Mouse (Mus musculus) midbrain, postnatal 0 days (tissue): ENCODE data around the gene Rnls. TPM values are rescaled to one million over a fixed set of nuclear protein-coding genes. Genes with fewer than 3 reads are reported as not detected.

ENCODE experiments used
- ATAC-seq: fragments of 200-750 bp; cut with Nextera tagmentation; 2 replicates; pipeline ENCODE4 v1.8.0; 2017; ENCODE audit warnings: moderate number of reproducible peaks, mild to moderate bottlenecking, moderate TSS enrichment, moderate library complexity; ENCODE audit not compliant: low FRiP score
- DNase-seq: peaks from one replicate; pipeline ENCODE4 v3.0.0-alpha.2; 2015; ENCODE audit warnings: low spot score
- H3K27ac ChIP-seq: fragments of 300-500 bp; sonication (generic); 2 replicates; pipeline ENCODE4 v1.5.1; 2014; ENCODE audit warnings: low read depth, mild to moderate bottlenecking, low read length, mixed read lengths
- H3K27me3 ChIP-seq: fragments of 300-500 bp; sonication (generic); 2 replicates; pipeline ENCODE4 v1.6.1; 2014; ENCODE audit warnings: low read length, control low read depth, mixed read lengths; ENCODE audit not compliant: insufficient read depth
- H3K36me3 ChIP-seq: fragments of 300-500 bp; sonication (generic); 2 replicates; pipeline ENCODE4 v1.6.1; 2014; ENCODE audit warnings: low read length, control low read depth, mixed read lengths; ENCODE audit not compliant: insufficient read depth
- H3K4me1 ChIP-seq: fragments of 300-500 bp; sonication (generic); 2 replicates; pipeline ENCODE4 v1.6.1; 2014; ENCODE audit warnings: mild to moderate bottlenecking, control low read depth, antibody characterized with exemption, low read length, mixed read lengths; ENCODE audit not compliant: insufficient read depth
- H3K4me2 ChIP-seq: fragments of 300-500 bp; sonication (generic); 2 replicates; pipeline ENCODE4 v1.6.1; 2014; ENCODE audit warnings: low read depth, mild to moderate bottlenecking, low read length, mixed read lengths; ENCODE audit not compliant: poor library complexity, severe bottlenecking
- H3K4me3 ChIP-seq: fragments of 300-500 bp; sonication (generic); 2 replicates; pipeline ENCODE4 v1.5.1; 2014; ENCODE audit warnings: low read depth, mild to moderate bottlenecking, low read length, moderate library complexity
- H3K9ac ChIP-seq: fragments of 300-500 bp; sonication (generic); replicated peaks from 2 replicates; pipeline ENCODE4 v1.6.1; 2014; ENCODE audit warnings: mild to moderate bottlenecking, low read length, moderate library complexity, mixed read lengths; ENCODE audit not compliant: poor library complexity, severe bottlenecking
- H3K9me3 ChIP-seq: fragments of 300-500 bp; sonication (generic); 2 replicates; pipeline ENCODE4 v1.6.1; 2016; ENCODE audit warnings: low read length, control low read depth
- CTCF ChIP-seq: IDR thresholded peaks from 2 replicates; pipeline ENCODE4 v1.5.1; 2016; ENCODE audit warnings: antibody characterized with exemption, mild to moderate bottlenecking
- WGBS: fragments of 180-500 bp; shearing (Covaris S2); extraction: QIAGEN DNeasy Blood & Tissue Kit; methylation state at CpG from one replicate; pipeline ENCODE4 v1.1.7; 2014; 5-methylcytosine and 5-hydroxymethylcytosine counted together
- polyA plus RNA-seq: library from polyadenylated mRNA; unstranded; fragments of >200 nt; fragmentation: Nextera tagmentation; extraction: Ambion mirVana; gene quantifications from 2 replicates; pipeline ENCODE4 v1.2.1, GENCODE M21; 2015
- total RNA-seq: library from RNA; depleted of rRNA; stranded (reverse); fragments of >200 nt; gene quantifications from 2 replicates; pipeline ENCODE4 v1.2.3, GENCODE M21; 2014

Gene Rnls
- total and polyA plus RNA-seq, 2 experiments from 2014 or later = 3.1 to 10.7 TPM

DNA sequence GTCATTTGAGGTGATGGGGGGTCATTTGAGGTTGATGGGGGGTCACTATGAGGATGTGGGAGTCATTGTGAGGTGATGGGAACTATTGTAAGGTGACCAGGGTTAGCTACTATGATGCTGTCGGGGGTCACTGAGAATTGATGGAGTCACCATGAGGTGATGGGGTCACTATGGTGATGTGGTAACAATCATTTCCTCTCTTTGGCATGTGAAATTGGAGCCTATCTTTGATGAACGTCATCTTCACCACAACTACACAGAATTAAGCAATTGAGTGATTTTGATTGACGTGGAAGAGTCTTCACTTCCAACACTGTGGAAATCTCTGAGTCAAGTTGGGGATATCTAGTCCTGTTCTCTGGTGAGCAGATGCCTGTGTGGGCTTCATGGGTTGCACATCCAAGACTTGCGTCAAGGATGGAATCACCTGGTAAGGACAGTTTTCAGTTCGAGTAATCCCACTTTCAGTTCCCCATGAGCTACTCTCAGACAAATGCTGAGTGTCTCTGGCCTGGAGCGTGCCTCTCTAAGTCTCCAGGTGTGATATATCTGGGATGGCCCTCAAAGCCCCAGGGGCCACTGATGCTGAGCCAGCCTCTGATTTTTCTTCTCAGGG, 269.4 kb downstream of the Rnls start:
- H3K4me1 ChIP-seq = no peaks in the 10 kb centered on the region
- no peak overlapping the region for H3K4me2 ChIP-seq
- no peak for DNase-seq
- no peak for ATAC-seq
- no peaks in the 10 kb centered on the region for H3K27me3 ChIP-seq
- H3K36me3 ChIP-seq = no peaks in the 10 kb centered on the region
- no peaks in the 10 kb centered on the region for H3K9me3 ChIP-seq
- H3K9ac ChIP-seq = no peak overlapping the region
- H3K27ac ChIP-seq = no peak overlapping the region
- TF ChIP-seq CTCF = no peak
- H3K4me3 ChIP-seq = no peak overlapping the region
- 84% methylated on average over 6 of the region's 6 CpGs for WGBS

DNA sequence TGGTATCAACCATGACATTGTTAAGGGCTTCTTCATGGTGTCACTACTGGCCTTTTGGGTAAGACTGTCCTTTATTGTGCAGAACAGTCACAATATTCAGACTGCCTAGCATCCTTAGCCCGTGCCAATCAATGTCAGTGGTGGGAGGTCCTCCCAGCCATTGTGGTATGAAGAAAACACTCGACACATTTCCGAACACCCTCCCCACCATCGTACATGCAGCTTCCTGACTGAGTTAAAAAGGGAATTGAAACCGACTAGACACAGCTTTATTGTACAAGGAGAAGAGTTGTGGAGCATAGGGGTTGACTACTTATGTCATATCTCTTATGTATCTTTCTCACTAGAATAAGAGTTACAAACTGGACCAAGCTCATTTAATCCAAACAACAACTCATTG, 272.1 kb downstream of the Rnls start:
- H3K36me3 ChIP-seq = no peaks in the 10 kb centered on the region

DNA sequence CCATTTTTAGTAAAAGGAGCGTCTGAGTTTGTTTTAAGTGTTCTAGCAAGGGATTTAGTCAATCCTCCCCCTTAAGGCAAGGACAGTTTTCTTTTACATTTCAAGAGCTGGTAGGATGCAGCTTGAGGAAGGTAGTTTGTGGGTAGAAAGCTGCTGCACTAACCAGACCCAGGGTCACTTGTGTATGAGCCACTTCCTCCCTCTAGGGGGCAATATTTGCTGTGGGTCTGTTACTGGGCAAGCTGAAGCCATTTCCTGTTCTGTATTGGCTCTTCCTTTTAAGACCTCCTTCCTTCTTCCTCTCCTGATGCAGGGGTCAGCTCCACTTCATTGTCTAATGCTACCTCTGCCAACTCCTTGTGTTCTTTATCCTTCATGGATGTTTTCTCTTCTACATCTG, 273.2 kb downstream of the Rnls start:
- Histone ChIP-seq H3K27ac (no peak overlapping the region), H3K9me3 (no peaks in the 10 kb centered on the region), H3K4me2 (no peak overlapping the region), H3K4me3 (no peak overlapping the region), H3K4me1 (no peaks in the 10 kb centered on the region), H3K27me3 (no peaks in the 10 kb centered on the region), H3K9ac (no peak overlapping the region), H3K36me3 (no peaks in the 10 kb centered on the region)
- ATAC-seq (no peak), DNase-seq (no peak)
- TF ChIP-seq CTCF = no peak
- WGBS = 74% methylated on average over 1 of the region's 1 CpGs

More for the DNA sequence above, 272.1 kb downstream of the Rnls start:
- Histone ChIP-seq H3K9ac (no peak overlapping the region), H3K4me2 (no peak overlapping the region), H3K9me3 (no peaks in the 10 kb centered on the region), H3K27ac (no peak overlapping the region), H3K4me1 (no peaks in the 10 kb centered on the region), H3K27me3 (no peaks in the 10 kb centered on the region), H3K4me3 (no peak overlapping the region)
- WGBS = 80% methylated on average over 5 of the region's 5 CpGs
- DNase-seq = no peak
- TF ChIP-seq CTCF = no peak
- no peak for ATAC-seq

DNA sequence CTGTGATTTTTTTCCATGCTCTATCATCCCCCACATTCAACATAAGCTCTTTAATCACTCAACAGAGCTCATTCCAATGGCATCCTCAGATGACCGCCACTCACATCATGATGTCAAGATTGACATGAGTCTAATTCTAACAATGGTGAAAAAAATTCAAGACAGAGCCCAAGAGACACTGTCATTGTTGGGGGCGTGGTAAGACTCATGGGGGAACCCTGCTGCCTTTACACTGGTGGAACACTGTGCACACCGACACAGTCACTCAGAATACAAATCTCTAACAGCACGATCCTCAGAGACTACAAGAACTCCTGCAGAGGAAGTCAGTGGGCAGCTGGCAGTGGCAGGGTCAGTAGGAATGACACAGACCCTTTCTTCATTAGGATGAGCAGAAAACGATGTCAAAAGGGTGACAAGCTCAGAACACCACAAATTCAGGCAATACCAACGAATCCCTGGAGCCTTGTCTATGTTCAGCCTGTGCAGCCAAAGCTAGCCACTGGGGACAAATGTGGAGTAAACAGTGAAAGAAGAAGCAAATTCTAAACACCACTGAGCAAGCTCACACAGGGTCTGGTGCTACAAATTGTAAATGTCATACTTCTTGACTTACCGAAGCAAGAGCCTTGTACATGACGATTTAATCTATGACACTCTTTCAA, 277.3 kb downstream of the Rnls start:
- Histone ChIP-seq H3K4me2 (no peak overlapping the region), H3K4me1 (no peaks in the 10 kb centered on the region), H3K36me3 (no peaks in the 10 kb centered on the region), H3K9me3 (no peaks in the 10 kb centered on the region), H3K27me3 (no peaks in the 10 kb centered on the region), H3K9ac (no peak overlapping the region), H3K27ac (no peak overlapping the region), H3K4me3 (no peak overlapping the region)
- DNase-seq = no peak
- ATAC-seq = no peak
- 65% methylated on average over 8 of the region's 8 CpGs for WGBS
- no peak for TF ChIP-seq CTCF

DNA sequence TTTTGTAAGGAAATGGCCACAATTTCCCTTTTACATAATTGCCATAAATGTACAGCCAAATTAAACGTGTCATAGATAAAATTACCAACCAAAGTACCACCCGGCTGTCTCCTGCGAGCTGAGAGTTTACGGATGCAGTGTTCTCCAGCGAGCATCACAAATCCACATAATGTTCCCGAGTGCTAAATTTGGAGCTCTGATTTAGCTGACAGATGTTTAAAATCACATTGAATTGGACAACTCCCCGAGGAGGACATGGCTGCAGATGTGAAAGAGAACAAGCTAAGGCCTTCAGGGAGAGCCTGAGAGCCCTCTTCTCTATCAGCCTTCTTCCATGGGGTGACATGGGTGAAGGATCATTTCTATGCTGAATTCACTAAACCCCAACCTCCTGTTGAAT, 278.3 kb downstream of the Rnls start:
- H3K4me3 ChIP-seq = no peak overlapping the region
- DNase-seq (no peak), ATAC-seq (no peak)
- H3K9me3 ChIP-seq = no peaks in the 10 kb centered on the region
- no peak overlapping the region for H3K9ac ChIP-seq
- 81% methylated on average over 7 of the region's 7 CpGs for WGBS
- H3K36me3 ChIP-seq = no peaks in the 10 kb centered on the region
- H3K4me2 ChIP-seq = no peak overlapping the region
- no peaks in the 10 kb centered on the region for H3K27me3 ChIP-seq
- H3K27ac ChIP-seq = no peak overlapping the region
- TF ChIP-seq CTCF = no peak
- H3K4me1 ChIP-seq = no peaks in the 10 kb centered on the region

DNA sequence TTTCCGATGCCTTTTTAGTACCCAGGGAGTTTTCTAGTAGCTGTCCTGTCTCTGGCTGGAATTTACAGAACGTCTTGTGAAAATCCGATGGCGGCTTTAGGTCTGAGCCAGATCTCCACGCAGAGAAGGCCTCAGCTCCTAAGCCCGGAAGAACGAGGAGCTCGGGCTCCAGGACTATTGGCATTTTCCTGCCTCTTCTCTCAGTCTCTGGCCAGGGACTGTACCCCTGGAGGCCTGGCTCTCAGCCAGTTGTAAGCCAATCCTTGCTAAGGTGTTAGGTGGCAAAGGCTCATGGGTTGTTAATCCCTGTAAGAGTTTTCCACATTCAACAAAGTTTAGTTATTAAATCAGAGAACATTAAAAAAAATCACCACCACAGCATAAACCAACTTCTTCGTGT, 281.7 kb downstream of the Rnls start:
- Histone ChIP-seq H3K4me3 (no peak overlapping the region), H3K4me1 (no peaks in the 10 kb centered on the region), H3K4me2 (no peak overlapping the region), H3K27ac (no peak overlapping the region), H3K27me3 (no peaks in the 10 kb centered on the region), H3K9ac (no peak overlapping the region), H3K36me3 (no peaks in the 10 kb centered on the region), H3K9me3 (no peaks in the 10 kb centered on the region)
- no peak for DNase-seq
- ATAC-seq = no peak
- no peak for TF ChIP-seq CTCF
- WGBS = 75% methylated on average over 9 of the region's 9 CpGs
